Mouse (Mus musculus) 416B (cell line): ENCODE measurements around the gene Ddx54.

Experiments
- DNase-seq: peaks from one replicate; pipeline ENCODE4 v3.0.0; 2011; ENCODE audit warnings: low read depth

The Ddx54 gene

DNA sequence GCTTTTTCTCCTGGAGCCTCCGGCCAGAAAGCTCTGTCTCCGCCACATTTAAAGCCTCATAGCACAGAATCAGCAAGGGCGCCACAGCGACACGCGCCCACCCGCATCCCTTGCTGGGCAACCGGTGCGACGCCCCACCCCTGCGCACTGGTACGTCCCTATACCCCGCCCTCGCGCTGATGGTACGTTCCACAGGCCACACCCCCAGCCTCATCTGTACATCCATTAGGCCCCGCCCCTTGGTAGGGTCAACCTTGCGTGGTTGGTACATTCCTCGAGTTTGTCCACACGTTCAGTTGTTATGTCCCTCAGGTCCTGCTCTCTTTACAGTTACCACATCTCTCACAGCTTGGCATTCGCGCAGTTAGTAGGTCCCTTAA, at the start of gene Ddx54, which contains the start of gene Rita1:
Gene Ddx54, plus strand, starts transcription at position 298 of the 380 bp plus-strand sequence.
Gene Rita1, minus strand, starts transcription at position 148 of the 380 bp plus-strand sequence.
- DNase-seq: peak; percentile 98

DNA sequence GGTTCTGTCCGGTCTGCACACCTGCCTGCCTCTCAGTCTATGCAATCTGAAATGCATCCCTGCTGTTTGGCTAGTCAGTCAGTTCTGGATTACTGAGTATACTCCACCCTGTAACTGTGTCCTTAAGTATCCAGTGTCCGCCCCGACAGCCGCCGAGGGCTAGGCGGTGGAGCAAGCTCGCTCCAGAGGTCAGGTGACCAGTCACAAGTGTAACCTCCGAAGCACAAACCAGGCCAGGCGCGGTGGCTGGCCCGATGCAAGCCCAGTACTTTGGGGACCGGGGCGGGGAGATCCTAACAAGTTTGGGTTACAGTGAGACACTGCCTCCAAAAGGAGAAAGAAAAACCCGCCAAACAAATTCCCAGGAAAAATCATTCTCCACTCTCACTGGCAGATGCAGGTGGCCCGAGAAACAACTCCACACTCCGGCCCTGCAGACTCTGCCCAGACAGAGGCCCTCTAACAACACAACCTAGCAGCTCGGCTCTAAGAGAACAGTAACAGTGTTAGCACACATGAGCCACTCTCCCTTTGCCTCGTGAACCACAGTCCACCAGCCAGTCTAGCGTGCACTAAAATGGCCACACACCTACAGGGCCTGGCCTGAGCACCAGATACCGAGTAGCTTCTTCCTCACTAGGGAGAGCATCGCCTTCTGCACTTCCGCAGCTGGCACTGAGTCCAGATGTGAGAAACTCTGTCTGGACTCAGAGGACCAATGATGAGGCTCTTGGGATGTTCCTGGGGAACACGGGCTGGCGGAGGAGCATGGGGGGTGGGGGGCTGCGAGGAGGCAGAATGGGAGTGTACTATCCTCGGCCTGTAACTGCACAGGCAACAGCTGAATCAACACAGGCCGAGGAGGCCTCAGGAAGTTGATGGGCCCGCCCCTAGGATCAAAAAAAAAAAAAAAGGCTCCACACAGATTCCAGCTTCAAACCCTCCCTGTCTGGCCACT, 49.3 kb upstream of the Ddx54 start:
- DNase-seq: peak; percentile 87

DNA sequence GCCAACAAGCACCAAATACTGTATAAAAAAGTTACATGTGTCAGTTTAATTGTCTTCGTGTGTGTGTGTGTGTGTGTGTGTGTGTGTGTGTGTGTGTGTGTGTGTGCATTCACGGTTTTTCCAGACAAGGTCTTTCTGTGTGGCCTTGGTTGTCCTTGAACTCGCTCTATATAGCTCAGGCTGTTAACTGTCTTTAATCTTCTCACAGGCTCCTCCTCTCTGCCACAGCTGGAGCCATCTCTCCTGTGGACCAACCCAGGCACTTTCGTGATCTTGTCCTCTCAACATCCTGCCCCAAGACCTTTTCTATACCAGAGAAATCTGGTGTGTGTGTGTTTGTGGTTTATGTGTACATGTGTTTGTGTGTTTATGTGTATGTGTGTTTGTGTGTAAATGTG, 48.6 kb upstream of the Ddx54 start:
- DNase-seq: no peak

DNA sequence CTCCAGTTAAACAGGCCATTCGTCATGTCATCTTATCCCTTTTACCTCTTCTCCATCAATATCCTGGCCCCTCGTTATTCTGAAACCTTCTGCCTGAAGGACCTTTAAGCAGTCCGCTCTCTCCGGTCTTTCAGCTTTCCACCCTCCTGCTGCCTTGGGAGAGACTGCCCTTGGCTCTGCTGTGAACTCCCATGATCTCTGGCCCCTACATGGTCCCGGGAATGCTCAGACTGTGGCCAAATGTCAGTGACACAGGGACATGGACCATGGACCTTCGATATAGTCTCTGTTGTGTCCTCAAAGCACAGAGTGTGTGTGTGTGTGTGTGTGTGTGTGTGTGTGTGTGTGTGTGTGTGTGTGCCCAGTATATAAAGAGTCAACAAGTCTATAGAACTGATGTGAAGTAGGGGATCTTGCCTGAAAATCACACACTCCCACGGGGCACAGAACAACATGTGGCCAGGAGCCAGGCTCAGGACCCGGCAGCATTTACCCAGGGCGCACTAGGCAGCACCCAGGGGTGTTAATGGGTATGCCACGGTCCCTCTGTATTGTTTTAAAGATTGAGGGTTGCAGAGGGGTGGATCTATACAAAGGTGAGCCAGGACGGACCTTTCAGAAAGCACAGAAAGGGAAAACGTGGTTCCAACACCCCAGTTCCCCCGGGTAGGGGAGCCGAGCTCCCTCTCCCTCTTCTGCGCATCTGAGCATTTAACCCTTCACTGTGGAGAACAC, 47.2 kb upstream of the Ddx54 start:
- DNase-seq: no peak

DNA sequence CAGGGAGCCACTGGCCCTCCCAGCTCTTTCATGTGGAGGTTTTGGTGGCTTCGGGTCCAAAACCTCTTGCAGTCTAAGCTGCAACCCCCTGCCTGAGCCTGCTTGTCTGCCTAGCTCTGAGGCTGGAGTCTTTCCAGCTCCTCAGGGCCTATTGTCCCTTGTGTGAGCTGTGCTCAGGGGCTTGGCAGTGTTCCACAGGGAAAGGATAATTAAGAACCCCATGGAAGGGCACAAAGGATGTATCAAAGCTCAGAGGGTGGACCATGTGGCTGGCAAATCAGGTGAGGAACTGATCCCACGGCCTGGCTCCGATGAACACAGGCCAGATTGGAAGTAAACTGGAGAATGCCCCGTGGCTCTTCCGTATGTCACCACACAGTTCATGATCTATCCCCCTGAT, 46.4 kb upstream of the Ddx54 start:
- no peak for DNase-seq

DNA sequence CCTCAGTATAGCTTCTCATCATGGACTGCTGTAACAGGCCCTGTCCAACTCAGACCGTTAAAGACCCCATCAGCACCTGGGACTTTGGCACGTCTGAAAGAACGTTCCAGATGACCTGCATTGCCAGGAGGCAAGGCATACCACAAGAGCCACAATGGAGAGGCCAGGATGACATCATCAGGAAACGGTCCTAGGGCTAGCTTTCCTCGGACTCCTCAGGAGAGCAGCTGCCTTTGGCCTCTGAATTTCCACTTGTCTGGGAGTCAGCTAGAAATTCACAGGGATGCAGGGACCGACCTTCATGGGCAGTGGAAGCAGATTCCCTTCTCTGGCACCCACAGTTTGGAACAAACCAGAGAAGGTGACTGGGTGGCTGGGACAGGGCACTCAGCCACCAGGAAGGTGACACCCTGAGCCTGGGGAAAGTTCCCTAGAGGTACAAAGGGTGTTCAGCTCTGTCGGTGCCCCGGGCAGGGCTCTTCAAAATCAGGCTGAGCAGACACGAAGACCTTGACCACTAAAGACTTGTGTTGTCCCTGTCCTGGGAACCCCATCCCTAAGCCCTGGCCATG, 45.8 kb upstream of the Ddx54 start:
- DNase-seq: peak; percentile 51

DNA sequence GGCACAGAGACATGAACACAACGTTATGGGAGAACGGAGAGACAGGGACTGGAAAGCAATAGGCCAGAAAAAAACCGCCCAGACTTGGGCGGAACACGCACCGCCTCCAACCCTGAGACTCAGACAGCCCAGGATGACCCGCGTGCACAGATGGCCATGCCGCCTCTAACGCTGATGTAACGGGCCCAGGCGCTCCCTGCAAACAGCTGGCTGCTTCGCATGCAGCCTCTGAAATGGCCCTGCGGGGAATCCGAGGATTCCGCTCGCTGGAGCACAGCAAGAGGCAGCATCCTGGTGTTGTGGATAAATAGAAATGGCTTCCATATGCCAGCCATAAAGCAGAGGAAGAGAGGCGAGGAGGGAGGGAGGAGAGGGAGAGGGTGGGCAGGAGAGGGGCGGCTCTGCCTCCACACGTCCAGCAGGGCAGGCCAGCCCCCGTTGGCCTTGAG, 45.3 kb upstream of the Ddx54 start:
- DNase-seq: no peak

DNA sequence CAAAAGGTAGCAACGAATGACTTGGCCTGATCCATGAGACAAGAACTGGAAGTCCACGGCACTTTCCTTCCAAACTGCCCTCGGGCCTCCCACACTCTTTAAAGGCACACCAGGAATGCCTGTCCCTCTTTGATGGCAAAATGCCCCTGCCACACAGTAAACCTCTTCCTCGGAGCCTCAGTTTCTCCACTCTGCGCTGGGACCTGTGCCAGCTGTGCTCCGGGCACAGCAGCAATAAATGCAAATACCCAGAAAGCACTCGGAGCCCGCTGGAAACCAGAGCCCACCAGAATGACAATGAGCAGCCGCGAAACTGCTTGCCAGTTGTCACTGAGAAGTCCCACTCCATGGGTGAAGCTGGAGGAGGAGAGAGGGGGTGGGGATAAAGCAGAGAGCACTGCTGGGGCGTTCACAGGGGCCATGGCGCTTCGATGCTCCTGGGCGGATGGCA, 44.8 kb upstream of the Ddx54 start:
- DNase-seq: no peak

DNA sequence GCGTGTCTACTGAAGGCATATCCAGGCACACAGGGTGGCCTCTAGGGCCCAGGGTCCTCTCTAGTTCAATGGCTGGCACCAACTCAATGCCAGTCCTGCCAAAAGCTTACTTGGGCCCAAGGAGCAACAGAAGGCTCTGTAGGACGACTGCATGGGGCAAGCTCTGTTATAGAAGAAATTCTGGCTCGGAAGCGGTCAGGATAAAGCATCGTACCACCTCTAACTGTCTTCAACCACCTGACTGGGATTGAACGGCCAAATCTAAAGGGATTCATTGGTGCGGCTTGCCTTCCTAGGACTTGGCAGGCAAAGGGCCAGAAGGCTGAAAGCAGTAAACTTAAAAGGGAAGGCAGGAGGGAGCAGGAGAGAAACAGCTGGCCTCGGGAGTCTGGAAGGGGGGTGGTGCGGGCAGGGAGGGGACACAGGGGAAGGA, 44.2 kb upstream of the Ddx54 start:
- DNase-seq: no peak

DNA sequence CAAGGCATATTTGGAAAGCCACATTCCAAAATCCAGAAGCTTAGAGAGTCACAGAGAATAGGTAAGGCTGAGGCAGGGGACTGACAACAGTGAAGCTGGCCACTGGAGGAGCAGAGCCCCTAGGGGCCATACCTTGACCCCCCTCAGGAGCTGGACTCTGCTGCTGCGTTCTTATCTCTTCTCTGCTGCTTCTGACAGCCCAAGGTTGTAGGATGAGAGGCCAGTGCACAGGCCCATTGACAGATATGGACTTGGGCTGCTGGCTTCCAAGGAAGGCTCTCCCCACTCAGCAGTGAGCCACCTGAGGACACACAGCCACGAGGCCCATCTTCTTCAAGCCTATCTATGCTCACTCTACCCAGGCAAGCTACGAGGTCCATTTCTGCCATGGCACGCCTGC, 43.6 kb upstream of the Ddx54 start:
- no peak for DNase-seq

DNA sequence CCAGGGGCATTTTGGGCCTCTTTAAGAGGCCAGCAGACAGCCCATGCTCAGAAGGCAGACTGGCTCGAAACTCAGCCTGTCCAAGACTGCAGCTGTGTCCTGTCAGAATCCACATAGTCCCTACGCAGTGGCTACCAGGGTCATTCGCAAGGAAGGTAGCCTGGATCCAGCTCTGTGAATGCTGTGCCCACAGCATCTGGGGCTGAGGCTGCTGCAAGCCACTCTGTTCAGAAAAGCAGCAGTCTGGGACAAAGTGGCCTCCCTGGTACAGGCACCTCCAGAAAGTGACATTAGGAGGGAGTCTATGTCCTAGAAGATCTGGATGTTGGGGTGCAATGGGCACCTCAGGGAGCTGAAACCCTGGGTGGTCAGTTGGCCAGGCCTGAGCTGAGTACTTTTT, 42.7 kb upstream of the Ddx54 start:
- no peak for DNase-seq

DNA sequence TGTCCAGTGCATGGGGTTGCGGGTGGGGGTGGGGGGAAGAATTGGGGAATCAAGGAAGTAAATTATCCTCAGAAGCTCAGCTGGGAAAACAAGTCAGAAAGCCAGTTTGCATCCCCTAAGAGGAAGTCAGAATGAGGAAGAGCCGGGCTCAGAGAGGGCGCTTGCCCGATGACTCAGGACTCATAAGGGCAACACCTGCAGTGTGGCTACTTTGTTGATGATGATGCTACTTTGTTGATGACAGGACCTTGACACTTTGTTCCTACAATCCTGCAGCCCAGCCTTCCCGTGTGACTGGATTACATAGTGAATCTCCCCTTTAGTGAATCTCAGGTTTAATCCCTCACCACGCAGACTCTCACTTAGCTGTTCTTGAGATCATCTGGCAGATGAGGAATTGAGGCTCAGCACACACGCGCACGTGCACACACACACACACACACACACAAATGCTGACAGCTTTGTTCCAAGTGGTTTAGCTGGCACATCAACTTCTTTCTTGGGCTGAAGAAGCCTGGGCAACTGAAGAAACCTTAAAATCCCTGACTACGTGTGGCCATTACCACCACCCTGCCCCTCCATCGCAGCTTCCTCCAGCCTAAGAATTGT, 42.1 kb upstream of the Ddx54 start:
- peak; percentile 55 for DNase-seq

DNA sequence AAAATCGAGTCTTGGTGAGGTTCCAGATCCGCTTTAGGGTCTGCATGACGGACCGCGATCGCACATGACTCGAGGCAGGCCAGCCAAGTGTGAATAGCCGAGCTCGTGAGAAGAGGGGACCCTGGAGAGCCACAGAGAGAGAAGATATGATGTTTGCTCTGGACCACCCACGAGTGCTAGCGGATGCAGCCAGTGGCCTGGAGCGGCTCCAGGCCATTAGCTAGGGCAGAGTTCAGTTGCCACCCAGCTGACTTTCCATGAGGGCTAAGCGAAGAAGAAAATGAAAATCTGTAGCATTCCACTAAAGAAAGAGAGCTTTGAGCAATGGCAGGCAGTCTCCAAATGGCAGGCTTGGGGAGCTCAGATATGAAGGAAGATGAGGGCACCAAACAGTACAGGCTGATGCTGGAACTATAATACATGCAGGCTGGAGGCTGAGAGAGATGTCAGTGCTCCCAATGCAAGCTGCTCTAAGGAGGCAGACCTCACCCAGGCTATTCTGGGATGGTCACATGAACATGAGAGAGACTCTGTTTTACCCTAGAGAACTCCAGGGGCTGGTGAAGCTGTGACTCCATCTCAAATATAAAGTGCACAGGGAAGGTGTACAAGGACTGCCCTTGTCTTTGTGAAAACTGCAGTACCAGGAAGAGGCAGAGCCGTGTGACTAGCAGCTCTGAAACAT, 41.3 kb upstream of the Ddx54 start:
- DNase-seq: no peak

DNA sequence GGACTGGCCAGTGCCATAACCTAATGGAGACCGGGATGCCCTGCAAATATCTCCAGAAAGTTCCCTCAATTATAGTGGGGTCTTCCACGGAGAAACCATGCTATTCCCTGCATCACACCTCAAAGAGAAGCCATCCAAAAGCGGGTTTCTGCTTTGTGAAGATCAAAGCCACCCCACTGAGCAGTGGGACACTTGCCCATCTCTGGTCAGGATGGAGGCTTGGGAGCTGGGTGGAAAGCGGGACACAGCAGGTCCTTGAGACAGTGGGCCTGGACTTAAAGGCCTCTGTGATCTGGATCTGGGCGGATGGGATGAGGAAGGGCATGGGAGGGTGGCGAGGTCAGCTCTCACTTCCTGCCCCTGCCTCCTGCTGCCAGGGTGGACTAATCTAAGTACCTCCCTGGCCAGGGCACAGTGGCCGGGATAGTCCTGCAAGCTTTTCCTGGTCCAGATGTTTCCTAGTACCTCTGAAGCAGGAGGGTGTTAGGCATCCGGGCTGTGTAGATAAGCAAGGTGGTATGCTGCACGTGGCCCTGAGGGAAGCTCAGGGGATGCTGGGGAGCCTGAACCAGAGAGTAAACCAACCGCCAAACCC, 38.0 kb upstream of the Ddx54 start:
- DNase-seq: no peak

DNA sequence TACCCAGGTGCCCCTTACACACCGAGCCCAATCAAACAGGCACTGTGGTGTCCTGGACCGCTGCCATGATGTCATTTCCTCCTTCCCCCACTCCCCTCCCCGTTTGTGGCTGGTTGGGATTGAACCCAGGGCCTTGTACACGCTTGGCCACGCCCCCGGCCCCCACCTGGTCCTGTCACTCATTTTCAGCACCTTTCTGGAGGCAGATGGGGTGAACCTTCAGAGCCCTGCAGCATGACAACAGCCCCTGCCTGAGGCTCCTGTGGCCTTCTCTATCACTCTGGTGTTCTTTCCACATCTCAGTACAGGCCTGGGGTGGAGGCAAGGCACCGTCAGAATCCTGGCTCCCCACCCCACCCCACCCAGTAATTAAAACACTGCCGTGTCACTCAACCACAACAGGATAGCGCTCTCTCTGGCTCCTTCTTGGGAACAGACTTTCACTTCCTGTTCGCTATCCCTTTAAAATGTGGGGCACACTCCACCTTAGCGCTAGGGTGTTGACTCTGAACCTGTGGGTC, 35.7 kb upstream of the Ddx54 start:
- peak; percentile 46 for DNase-seq

DNA sequence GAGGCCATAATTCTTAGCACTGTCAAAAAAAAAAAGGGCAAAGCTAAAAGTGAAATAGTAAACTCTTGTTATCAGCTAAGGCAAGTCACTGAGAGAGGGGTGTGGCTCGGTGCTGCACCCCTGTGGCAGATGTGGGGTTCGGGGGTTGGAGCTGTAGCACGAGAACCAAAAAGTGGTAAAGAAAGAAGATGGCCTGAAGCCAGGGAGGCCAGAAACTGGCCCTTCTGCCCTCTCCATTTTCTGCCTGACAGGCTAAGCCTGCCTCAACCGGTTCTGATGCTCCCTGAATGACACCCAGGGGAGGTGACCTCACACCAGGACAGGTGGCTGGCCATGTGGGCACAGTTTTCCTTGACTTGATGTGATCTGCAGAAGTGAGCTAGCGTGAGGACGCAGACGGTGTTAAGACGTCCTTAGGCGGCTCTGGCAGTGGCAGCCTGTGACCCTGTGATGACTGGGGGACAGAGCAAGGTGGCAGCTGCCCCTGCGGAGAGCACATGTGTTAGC, 34.6 kb upstream of the Ddx54 start:
- DNase-seq: peak; percentile 82

DNA sequence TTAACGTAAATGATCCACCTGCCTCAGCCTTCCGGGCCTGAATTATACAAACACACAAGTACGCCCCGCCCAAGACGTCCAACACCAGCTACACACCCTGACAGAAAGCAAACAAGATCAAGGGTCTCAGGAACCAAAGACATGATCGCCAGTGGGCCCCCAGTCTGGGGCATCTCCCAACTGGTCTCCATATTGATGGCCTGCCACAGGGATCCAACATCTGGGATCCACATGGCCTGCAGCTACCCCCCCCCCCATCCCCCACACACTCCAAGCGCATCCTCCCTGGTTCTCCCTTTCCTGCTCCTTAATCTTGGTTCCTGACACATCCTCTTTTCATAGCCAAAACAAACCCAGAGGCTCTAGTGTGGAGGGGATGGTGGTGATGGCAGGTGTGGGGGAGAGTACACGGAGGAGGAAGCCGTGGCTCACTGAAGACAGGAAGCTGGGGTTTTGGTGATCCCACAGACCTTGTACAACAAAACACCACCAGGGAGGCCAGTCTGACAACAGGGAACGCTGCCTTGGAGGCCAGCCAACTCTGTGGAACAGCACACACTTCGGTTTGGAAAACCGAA, 33.9 kb upstream of the Ddx54 start:
- peak; percentile 88 for DNase-seq

DNA sequence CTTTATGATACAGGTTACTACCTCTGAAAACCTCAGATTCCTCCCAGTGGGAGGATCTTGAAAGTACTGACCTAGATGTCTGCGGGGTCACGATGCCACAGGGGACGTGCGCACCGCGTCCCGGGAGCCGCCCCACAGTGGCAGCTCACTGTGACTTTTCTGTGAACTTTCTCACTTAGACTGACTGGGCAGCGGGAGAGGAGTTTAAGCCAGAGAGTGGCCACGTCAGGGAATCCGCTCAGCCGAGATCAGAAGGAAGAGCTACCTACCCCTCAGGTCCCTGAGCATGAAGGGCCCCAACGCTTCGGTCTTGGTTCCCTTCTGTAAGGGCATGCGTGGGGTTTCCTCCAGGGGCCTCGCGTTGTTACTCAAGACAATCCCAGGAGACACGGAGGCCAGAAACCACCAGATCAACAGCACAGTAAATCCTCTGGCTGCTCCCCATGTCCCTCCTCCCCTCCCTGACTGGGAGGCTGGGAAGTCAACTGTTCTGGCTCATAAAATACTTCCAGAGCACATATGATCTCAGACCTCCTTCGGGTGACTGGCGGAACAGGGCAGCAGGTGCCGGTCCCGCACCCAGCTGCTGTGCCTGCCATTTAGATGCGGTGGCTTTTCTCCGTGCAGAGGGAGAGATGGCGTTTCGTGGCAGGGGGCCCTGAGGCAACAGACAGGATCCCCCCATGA, 33.2 kb upstream of the Ddx54 start:
- DNase-seq: no peak

DNA sequence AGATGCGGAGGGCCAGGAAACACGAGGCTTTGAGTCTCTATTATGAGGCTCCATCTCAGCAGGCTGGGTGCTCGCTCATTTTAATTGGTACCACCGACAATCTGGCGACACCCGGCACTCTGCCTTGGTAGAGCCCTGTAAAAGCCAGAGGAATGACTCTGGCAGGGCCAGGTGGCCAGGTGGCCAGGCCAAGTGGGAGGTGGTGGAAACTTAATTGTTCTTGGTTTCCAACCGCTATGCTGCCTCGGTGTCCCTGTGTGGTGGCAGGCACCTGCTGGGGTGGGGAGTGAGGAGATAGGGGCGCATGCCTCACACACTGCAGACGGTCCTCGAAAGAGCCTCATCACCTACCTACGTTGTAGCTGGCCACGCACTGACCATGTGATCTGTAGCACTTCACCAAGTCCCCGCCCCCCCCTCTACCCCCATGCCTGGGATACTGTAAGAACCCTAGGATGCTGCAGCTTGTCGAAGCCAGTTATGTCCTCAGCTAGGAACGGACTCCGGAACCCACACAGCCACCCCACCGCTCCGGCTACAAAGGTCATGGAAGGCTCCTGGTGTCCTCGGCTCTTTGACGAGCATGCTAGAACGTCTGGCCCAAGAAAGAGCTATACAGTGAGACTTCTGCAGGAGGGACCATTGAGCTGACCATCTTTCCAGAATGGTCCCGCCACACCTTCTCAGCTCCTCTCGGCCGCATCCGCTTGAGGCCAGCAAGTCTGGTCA, 32.5 kb upstream of the Ddx54 start:
- DNase-seq: no peak
